Mouse (Mus musculus): ENCODE measurements around the gene Rpl32. TPM values are rescaled to one million over a fixed set of nuclear protein-coding genes. Genes with fewer than 3 reads are reported as not detected.

Rpl32 gene
- polyA plus RNA-seq (2017; shearing (Covaris generic)), result 4,246 TPM

DNA sequence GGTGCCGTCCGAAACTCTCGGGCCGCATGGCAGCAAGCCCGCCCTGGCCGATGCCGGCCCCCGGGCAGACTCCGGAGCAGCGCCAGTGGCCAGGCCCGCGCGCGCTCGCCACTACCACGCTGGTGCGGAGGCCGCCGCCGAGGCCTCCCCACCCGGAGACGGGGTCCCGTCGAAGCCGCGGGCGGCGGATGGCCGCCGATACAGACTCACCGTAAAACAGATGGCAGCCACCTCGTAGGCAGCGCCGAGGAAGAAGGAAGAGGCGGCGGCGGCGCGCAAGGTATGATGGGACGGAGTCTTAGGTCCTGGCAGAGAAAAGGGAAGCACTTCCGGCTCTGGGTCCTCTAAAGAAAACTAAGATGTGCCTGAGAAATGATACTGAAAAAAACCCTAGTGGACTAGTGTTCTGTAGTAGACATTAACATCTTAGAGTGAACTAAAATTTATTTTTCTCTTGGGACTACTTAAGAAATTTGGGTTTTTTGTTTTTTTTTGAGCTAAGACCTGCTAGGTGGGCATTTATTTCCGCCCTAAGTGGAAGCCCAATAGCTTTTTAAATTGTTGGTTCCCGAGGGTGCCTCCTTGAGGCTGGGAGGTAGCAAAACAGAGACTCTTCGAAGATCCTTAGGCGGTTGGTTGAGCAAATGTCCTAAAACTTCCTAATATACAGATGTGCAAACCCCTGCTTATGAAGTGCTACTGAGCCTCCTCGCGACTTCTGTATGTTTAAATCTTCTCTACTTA, at the start of gene Rpl32:
Rpl32 (minus strand) TSS at position 260 of the 744 bp plus-strand sequence.

GRCm38 (mm10) chr6:115853091-115853813, 44.7 kb upstream of the Rpl32 start, which contains the start of the genes Mbd4 and Ift122:
TSS of gene Mbd4 (minus strand) at chr6:115853371.
TSS of gene Ift122 (plus strand) at chr6:115853470.

DNA sequence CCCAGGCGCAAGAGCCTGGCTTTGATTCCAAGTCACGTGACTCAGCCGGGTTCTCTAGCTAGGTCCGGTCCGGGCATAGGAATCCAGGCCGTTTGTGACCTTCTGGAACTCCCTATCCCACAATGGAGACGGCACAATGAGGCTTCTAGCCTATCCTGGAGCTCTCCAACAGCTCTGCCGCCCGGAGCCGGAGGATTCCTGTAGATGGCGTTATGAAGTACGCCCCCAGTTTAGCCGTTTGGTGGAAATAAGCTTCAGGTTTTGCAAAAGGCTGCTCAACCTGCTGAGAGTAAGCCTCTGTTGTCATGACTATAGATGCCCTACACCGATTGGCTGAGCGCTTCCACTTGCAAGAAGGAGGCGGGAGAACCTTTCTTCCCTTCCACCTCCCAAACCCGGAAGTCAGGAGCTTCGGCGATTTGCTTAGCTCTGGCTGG, 29.6 kb upstream of the Rpl32 start, which contains the start of gene Efcab12:
Efcab12 (minus strand) TSS at position 252 of the 437 bp plus-strand sequence.

GRCm38 (mm10) chr6:115774501-115774921, 34.0 kb downstream of the Rpl32 start, which contains the start of gene Cand2:
TSS of gene Cand2 (plus strand) at chr6:115774538.

DNA sequence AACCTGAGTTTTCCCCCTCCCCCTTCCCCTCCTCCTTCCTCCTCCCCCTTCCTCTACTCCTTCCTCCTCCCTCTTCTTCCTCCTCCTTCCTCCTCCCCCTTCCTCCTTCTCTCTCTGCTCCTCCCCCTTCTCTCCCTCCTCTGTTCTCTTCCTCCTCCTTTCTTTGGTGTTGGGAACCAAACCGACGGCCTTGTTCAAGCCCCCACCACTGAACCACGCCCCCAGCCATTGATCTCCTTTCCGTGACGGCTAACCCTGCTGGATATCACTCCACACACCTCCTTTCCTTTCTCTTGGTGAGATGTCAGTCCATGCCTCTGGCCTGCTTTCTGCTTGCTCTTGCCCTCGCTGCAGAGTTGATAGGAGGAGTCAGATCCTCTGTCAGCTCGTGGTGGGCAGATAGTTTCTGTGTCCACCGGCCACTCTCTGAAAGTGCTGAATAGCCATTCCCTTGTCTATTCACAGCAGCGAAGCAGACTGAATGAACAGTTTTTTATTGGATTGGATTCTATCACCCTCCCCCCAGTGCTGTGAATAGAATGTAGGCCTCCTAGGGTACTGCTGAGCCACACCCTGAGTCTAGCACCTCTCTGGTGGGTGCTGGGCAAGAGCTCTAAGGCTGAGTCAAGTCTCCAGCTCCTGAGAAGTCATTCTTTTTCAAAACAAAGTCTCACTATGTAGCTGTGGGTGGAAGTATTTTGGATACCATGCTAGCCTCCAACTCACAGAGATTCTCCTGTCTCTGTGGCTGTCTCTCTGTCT, 46.4 kb downstream of the Rpl32 start, which contains the start of gene Tmem40:
Tmem40 (minus strand) TSS at position 416 of the 762 bp plus-strand sequence.

Other genes with a start within 250 kb of the Rpl32 start
- gene Mkrn2os, start 216.2 kb downstream of the Rpl32 start, polyA plus RNA-seq (2017; shearing (Covaris generic)), result not detected
- gene Mkrn2, start 206.8 kb downstream of the Rpl32 start, polyA plus RNA-seq (2017; shearing (Covaris generic)), result 36.3 TPM
- 117 TPM for gene Raf1, start 132.1 kb downstream of the Rpl32 start, polyA plus RNA-seq (2017; shearing (Covaris generic))
- gene Tmem40, start 46.3 kb downstream of the Rpl32 start, polyA plus RNA-seq (2017; shearing (Covaris generic)), result not detected
- gene Cand2, start 34.2 kb downstream of the Rpl32 start, polyA plus RNA-seq (2017; shearing (Covaris generic)), result 4.1 TPM
- not detected for gene Efcab12, start 29.7 kb upstream of the Rpl32 start, polyA plus RNA-seq (2017; shearing (Covaris generic))
- gene Mbd4, start 44.6 kb upstream of the Rpl32 start, polyA plus RNA-seq (2017; shearing (Covaris generic)), result 11.1 TPM
- gene Ift122, start 44.7 kb upstream of the Rpl32 start, polyA plus RNA-seq (2017; shearing (Covaris generic)), result 0.96 TPM
- not detected for gene Rho, start 123.0 kb upstream of the Rpl32 start, polyA plus RNA-seq (2017; shearing (Covaris generic))
- gene H1foo, start 136.2 kb upstream of the Rpl32 start, polyA plus RNA-seq (2017; shearing (Covaris generic)), result not detected
- 1.2 TPM for gene Plxnd1, start 186.3 kb upstream of the Rpl32 start, polyA plus RNA-seq (2017; shearing (Covaris generic))